10 mouse cellular contexts compared by ENCODE assay signal in genomic region chr6:14838910-14839309, GRCm38 (mm10).
A peak's percentile ranks its signal among the peaks of the same experiment; 100 is the strongest.
DNase-seq lines count a peak whose midpoint lies in the region; ATAC-seq and TF ChIP-seq lines count a peak whose summit lies in the region.
"Had no signal": no experiment of that assay in that cellular context is flagged by ENCODE, and none has a peak within 500 bp of the region (broad histone marks: within the 10 kb centered on the region; RNA-seq: fewer than 3 reads in every experiment).

No protein-coding gene starts in this region.

- H3K9me3 ChIP-seq in neural tube, embryonic 15.5 days (replicated peaks) = no peaks in the 10 kb centered on the region
- H3K9me3 ChIP-seq: neural tube, embryonic 12.5 days had no signal

- WGBS in cerebellum, adult 2 months = 2% methylated on average over 2 of the region's 2 CpGs
- WGBS in neural tube, embryonic 15.5 days = 13% methylated on average over 2 of the region's 2 CpGs

- H3K4me1 ChIP-seq in cerebellum, adult 2 months (ENCODE audit: control insufficient read depth, insufficient read depth, low read length) = no peaks in the 10 kb centered on the region
- H3K4me1 ChIP-seq in neural tube, embryonic 15.5 days = no peaks in the 10 kb centered on the region
- H3K4me1 ChIP-seq: neural tube, embryonic 12.5 days had no signal

- ATAC-seq in neural tube, embryonic 15.5 days (ENCODE audit: low FRiP score) = no peak

- H3K27me3 ChIP-seq in cerebellum, adult 2 months (ENCODE audit: control insufficient read depth, insufficient read depth, low read length) = no peaks in the 10 kb centered on the region
- no peaks in the 10 kb centered on the region for H3K27me3 ChIP-seq in neural tube, embryonic 15.5 days (replicated peaks)
- H3K27me3 ChIP-seq: neural tube, embryonic 12.5 days had no signal

- no peak overlapping the region for H3K27ac ChIP-seq in cerebellum, adult 2 months (ENCODE audit: insufficient read depth, low read length)
- H3K27ac ChIP-seq in neural tube, embryonic 15.5 days (replicated peaks) = no peak overlapping the region
- H3K27ac ChIP-seq: neural tube, embryonic 12.5 days had no signal

- H3K36me3 ChIP-seq in neural tube, embryonic 15.5 days = no peaks in the 10 kb centered on the region
- H3K36me3 ChIP-seq: neural tube, embryonic 12.5 days had no signal

- peak; percentile 1 for DNase-seq in cerebellum, adult 8-10 months
- no peak for DNase-seq in cerebellum, adult 2 months
- peak; percentile 21 for DNase-seq in layer of hippocampus, adult 11-12 months (ENCODE audit: low spot score)
- DNase-seq in layer of hippocampus, adult 8-10 months (ENCODE audit: low spot score in 2 of 2) = no peak
- peak; percentile 41 for DNase-seq in A20 (ENCODE audit: low read depth, low spot score)
- DNase-seq in embryo, embryonic 11.5 days (ENCODE audit: low read depth, low spot score) = peak; percentile 7
- DNase-seq in urinary bladder, postnatal 4 days (ENCODE audit: low spot score in 2 of 2) = no peak

- H3K4me2 ChIP-seq in neural tube, embryonic 15.5 days = no peak overlapping the region
- H3K4me2 ChIP-seq: heart, embryonic 11.5 days; neural tube, embryonic 12.5 days had no signal

- H3K4me3 ChIP-seq in cerebellum, adult 2 months (replicated peaks; ENCODE audit: insufficient read depth, low read depth, low read length) = no peak overlapping the region
- no peak overlapping the region for H3K4me3 ChIP-seq in neural tube, embryonic 15.5 days (replicated peaks)
- H3K4me3 ChIP-seq: neural tube, embryonic 12.5 days had no signal

- no peak overlapping the region for H3K9ac ChIP-seq in neural tube, embryonic 15.5 days (replicated peaks)
- H3K9ac ChIP-seq: neural tube, embryonic 12.5 days had no signal

- TF ChIP-seq CTCF in cerebellum, adult 2 months (IDR thresholded peaks at IDR 0.05; ENCODE audit: borderline replicate concordance, insufficient read depth, low read depth, low read length) = no peak

- TF ChIP-seq POLR2A in cerebellum, adult 2 months (IDR thresholded peaks at IDR 0.05; ENCODE audit: borderline replicate concordance, insufficient read depth, low read length) = no peak

Comparison
In these comparisons a context has a peak if more than half of its experiments do, and no peak if none do; other contexts are left out.
1. DNase-seq: peak in cerebellum, adult 8-10 months (single experiment), layer of hippocampus, adult 11-12 months (single experiment), A20 (single experiment) and embryo, embryonic 11.5 days (single experiment); none in cerebellum, adult 2 months (0 of 2), layer of hippocampus, adult 8-10 months (0 of 2) and urinary bladder, postnatal 4 days (0 of 2).